Mouse (Mus musculus) left cerebral cortex, postnatal 10 days (tissue): Measurements from ENCODE around the gene Ctf2. TPM values are rescaled to one million over a fixed set of nuclear protein-coding genes. Genes with fewer than 3 reads are reported as not detected.
A peak's percentile ranks its signal among the peaks of the same experiment; 100 is the strongest.
"Not testable (repeated sequence)": the region's sequence is repeated elsewhere in the genome, so short reads cannot be mapped to it uniquely, and the experiment has no call there.

Source experiments
- DNase-seq, 2 experiments: peaks; one replicate each; pipeline ENCODE4 v3.0.0; 2021 to 2022; ENCODE audit warnings: low spot score in 2 of 2, mixed read lengths in 1 of 2; ENCODE audit errors: extremely low spot score in 1 of 2
- intact Hi-C: fragments of 180-260 bp; cut with DNase I; formaldehyde crosslinking; loops from one replicate; pipeline ENCODE4 v1.15.1; 2025
- total RNA-seq, 2 experiments: library from RNA; stranded (reverse); gene quantifications; 2 replicates each; pipeline ENCODE4 v1.2.3; 2021

Gene Ctf2
- total RNA-seq, 2 experiments from 2014 or later, result not detected

DNA sequence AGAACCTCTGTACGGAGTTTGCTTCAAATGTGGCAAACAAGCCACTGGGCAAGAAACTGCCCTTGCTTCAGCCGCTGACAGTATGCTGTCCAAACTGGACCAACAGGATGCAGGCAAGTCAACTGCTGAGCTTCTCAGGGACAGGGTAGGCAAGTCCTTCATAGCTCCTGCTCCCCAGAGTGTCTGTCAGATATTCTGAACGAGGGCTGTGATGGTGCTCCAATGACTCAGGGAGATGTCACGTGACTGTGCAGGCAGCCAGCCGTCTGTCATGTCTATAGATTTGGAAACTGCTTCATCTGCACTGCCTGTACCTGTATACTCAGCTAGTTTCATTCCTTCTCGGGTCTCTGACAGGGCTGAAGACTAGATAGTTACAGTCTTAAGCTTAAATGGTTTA lies 33.0 kb downstream of the Ctf2 start:
- intact Hi-C loops, result no loop called here
- no peak for DNase-seq

- intact Hi-C loops, DNase-seq: not testable (repeated sequence)
Measured at GRCm38 (mm10) chr7:127693730-127694129, 38.2 kb downstream of the Ctf2 start.

- DNase-seq, result no peak
- intact Hi-C loops, result no loop called here
Measured at GRCm38 (mm10) chr7:127693290-127693689, 38.7 kb downstream of the Ctf2 start.

GRCm38 (mm10) chr7:127691221-127691989 lies 40.6 kb downstream of the Ctf2 start:
- intact Hi-C loops, result no loop called here
- DNase-seq, result peak in 1 of 2 experiments; percentile 89

DNA sequence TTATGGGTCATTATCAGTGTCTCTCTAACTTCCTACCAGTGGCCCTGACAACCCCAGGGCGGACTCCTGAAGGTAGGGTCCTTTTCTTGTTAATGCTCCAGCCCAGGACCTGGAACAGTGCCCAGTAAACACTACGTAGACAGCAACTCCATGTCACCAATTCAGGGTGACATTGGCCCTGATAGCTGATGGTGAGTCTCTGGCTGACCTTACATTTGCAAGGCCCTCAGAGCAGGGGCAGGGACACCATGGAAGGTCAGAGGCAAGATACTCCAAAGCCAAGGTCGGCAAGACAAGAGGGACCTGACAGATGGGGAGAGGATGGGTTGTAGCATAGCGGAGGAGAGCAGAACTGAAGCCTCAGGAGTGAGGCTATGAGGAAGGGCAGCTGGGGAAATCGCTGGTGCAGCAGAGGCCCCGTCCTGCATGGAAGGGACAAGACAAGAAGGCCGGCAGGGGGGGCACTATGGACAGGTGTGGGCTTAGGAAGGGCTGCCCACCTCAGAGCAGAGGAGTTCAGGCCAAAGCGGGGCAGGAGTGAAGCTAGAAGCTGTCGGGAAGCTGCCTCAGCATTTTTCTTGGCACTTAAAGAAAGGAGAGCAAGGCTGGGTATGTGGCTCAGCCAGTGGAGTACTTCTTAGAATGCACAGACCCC lies 42.2 kb downstream of the Ctf2 start:
- intact Hi-C loops, result no loop called here
- no peak for DNase-seq

GRCm38 (mm10) chr7:127688935-127689334 lies 43.0 kb downstream of the Ctf2 start:
- no peak for DNase-seq
- intact Hi-C loops, result no loop called here

- DNase-seq, result no peak
- intact Hi-C loops, result no loop called here
Measured at GRCm38 (mm10) chr7:127686740-127687449, 45.1 kb downstream of the Ctf2 start.

DNA sequence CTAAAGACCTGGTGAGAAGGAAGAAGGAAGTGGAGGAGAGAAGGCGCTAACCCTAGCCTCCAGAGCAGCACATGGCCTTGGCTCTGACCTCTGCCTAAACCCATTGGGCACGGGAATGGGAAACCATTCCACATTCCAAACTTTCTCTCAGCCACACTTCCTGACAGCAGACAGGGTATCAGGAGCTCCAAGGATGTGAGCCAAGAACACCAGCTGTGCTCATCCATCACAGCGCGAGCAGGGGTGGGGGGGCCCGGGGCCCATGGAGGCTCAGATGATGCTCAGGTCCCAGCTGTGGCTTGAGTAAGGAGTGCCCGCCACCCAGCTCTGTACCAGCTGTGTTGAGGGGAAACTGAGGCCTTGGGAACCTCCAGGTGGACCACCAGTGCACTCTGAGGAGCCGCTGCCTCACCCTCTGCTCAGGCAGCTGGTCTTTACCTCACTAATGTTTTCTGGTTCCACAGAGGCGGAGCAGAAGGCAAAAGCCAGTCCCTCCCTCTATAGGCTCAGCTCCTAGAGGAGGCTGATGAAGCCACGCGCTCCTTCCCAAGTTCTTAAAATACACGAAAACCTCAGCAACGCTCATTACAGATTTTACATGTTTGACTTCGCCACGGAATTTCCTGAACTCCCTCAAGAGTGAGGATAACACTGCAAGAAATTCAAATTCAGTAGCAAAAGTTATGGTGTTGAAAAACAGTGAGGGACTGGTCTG lies 46.5 kb downstream of the Ctf2 start:
- intact Hi-C loops, result no loop called here
- DNase-seq, result no peak

DNA sequence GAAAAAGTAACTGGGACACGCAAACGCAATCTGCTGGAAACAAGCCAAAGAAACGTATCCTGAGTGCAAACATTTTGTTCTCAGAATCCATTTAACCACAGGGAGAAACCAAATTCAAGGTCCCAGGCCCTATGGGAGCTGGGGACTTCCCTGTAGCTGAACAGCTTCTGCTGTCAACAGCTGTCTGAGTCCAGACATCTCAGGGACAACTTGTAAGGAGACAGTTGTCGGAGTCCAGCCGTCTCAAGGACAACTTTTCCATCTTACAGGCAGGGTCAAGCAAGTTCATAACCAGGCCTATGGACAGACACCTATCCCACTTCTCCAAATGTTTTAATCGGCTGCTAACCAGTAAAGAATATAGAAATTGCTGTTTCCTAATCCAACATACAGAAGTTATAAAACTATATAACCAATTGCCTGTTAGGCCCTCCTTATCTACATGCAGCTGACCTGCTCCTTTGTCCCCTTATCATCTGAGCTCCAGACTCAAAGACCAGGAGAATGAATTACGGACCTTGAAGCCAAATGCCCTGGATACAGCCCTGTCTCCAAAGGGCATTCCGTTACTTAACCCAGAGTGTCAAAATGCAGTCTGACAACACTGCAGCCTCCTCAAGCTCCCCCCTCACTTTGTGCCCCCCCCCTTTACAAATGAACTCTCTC lies 49.9 kb downstream of the Ctf2 start:
- intact Hi-C loops, result no loop called here
- DNase-seq, result no peak

DNA sequence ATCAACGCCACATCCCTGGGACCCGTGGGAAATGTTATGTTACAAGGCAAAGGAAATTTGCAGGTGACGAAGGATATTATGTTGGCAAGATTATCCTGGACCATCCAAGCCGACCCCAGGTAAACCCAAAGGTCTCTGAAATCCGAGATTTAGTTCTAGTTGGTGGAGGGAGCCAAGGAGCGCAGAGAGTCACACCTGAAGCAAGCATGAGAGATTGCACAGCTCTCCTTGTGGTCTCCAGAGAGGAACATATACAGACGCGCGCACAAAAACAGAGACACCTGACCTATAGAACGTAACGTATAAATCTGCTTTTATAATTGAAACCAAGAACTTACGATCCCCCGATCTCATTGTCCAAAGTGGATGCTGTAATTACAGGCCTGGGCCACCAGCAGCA lies 51.4 kb downstream of the Ctf2 start:
- intact Hi-C loops, result no loop called here
- DNase-seq, result no peak

- intact Hi-C loops, result loop anchor here (5.0 kb wide), 2 partner anchors 33 to 68 kb away; partner anchors contain the start of gene Ctf1
- DNase-seq, result no peak
Measured at GRCm38 (mm10) chr7:127678811-127679210, 53.2 kb downstream of the Ctf2 start.

GRCm38 (mm10) chr7:127677609-127678008 lies 54.4 kb downstream of the Ctf2 start:
- intact Hi-C loops, result loop anchor here (5.0 kb wide), 2 partner anchors 35 to 70 kb away; partner anchors contain the start of gene Ctf1
- no peak for DNase-seq

DNA sequence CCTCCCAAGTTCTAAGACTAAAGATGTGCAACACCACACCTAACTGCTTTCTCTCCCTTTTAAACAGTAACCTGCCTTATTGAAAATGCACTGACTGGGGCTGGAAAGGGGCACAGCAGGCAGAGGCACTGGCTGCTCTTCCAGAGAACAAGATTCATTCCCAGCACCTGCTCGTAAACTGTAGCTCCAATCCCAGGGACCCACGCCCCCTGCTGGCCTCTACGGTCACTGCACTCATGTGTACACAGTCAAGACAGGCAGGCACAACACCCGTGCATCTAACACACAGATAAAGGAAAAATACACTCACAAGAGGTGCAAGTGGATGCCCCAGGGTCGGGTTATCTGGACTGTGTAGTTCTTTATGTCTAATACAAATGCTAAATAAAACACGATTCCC lies 54.9 kb downstream of the Ctf2 start:
- DNase-seq, result peak in 1 of 2 experiments; percentile 64
- intact Hi-C loops, result loop anchor here (5.0 kb wide), 2 partner anchors 35 to 70 kb away; partner anchors contain the start of gene Ctf1

GRCm38 (mm10) chr7:127675391-127675811 lies 56.6 kb downstream of the Ctf2 start:
- DNase-seq, result peak; percentile 35 to 53
- intact Hi-C loops, result loop anchor here (5.0 kb wide), 2 partner anchors 37 to 72 kb away; partner anchors contain the start of gene Ctf1

DNA sequence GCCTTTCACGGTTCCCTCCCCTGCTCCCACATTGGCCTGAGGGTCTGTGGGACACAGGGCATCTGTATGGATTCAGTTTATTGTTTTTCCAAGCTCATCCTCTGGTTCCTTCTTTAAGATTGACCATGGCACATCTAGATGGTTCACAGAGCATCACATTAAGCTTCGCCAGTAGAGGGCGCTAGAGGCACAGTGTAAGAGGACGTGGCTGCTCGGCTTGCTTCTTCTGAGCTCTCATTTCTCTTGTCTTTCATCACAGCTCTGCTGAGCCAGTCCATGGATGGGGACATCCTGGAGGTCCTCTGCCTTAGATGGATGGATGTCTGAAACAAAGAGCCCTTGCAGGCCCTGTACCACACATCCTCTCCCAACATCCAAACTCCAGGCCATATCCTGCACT lies 57.0 kb downstream of the Ctf2 start:
- DNase-seq, result peak; percentile 90 to 91
- intact Hi-C loops, result loop anchor here (5.0 kb wide), 2 partner anchors 37 to 72 kb away; partner anchors contain the start of gene Ctf1

DNA sequence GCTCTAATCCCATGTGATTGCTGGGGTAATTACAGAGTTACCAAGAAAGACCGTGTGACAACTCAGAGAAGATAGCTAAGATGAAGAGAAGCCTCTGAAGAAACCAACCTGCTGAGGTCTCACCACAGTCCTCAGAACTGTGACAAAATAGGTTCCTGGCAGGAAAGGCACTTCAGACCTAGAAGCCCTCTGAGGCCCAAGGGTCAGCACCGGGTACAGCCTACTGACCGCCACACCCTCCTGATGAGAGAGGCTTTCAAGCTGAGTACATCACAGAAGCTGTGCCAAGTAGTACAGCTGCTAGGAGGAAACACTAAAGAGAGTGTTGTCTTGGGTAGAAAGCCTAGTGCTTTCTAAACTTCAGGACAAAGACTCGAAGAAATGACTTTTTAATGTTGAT lies 59.2 kb downstream of the Ctf2 start:
- DNase-seq, result no peak
- intact Hi-C loops, result no loop called here

- intact Hi-C loops, result no loop called here
- no peak for DNase-seq
Measured at GRCm38 (mm10) chr7:127671880-127672774, 59.8 kb downstream of the Ctf2 start.
